Mouse (Mus musculus) hindbrain, embryonic 13.5 days (tissue): ENCODE results near the gene Nav1. TPM values are rescaled to one million over a fixed set of nuclear protein-coding genes. Genes with fewer than 3 reads are reported as not detected.
A peak's percentile ranks its signal among the peaks of the same experiment; 100 is the strongest.
"Not testable (repeated sequence)": the region's sequence is repeated elsewhere in the genome, so short reads cannot be mapped to it uniquely, and the experiment has no call there.

Source experiments
- ATAC-seq: fragments of 200-750 bp; cut with Nextera tagmentation; 2 replicates; pipeline ENCODE4 v1.8.0; 2017; ENCODE audit warnings: moderate TSS enrichment; ENCODE audit not compliant: low FRiP score
- H3K27ac ChIP-seq: fragments of 300-500 bp; sonication (generic); 2 replicates; pipeline ENCODE4 v1.5.1; 2015; ENCODE audit warnings: inconsistent platforms, mild to moderate bottlenecking, moderate library complexity
- H3K27me3 ChIP-seq: fragments of 300-500 bp; sonication (generic); 2 replicates; pipeline ENCODE4 v1.6.1; 2015; ENCODE audit warnings: mild to moderate bottlenecking, inconsistent platforms
- H3K36me3 ChIP-seq: fragments of 300-500 bp; sonication (generic); 2 replicates; pipeline ENCODE4 v1.6.1; 2015; ENCODE audit warnings: mild to moderate bottlenecking, inconsistent platforms
- H3K4me1 ChIP-seq: fragments of 300-500 bp; sonication (generic); replicated peaks from 2 replicates; pipeline ENCODE4 v1.6.1; 2015; ENCODE audit warnings: inconsistent platforms
- H3K4me2 ChIP-seq: fragments of 300-500 bp; sonication (generic); 2 replicates; pipeline ENCODE4 v1.6.1; 2015; ENCODE audit warnings: inconsistent platforms, mild to moderate bottlenecking, moderate library complexity
- H3K4me3 ChIP-seq: fragments of 300-500 bp; sonication (generic); 2 replicates; pipeline ENCODE4 v1.5.1; 2015; ENCODE audit warnings: mild to moderate bottlenecking, inconsistent platforms
- H3K9ac ChIP-seq: fragments of 300-500 bp; sonication (generic); 2 replicates; pipeline ENCODE4 v1.6.1; 2015; ENCODE audit warnings: mild to moderate bottlenecking, inconsistent platforms
- H3K9me3 ChIP-seq: fragments of 300-500 bp; sonication (generic); 2 replicates; pipeline ENCODE4 v1.6.1; 2016; ENCODE audit warnings: inconsistent platforms
- WGBS: fragments of 180-500 bp; shearing (Covaris S2); methylation state at CpG from one replicate; pipeline ENCODE4 v1.1.7; 2015; 5-methylcytosine and 5-hydroxymethylcytosine counted together
- polyA plus RNA-seq: library from polyadenylated mRNA; unstranded; fragments of >200 nt; fragmentation: Nextera tagmentation; extraction: Ambion mirVana; gene quantifications from 2 replicates; pipeline ENCODE4 v1.2.1, GENCODE M21; 2015

The Nav1 gene
- polyA plus RNA-seq, 1 experiment from 2014 or later = 42.6 TPM

DNA sequence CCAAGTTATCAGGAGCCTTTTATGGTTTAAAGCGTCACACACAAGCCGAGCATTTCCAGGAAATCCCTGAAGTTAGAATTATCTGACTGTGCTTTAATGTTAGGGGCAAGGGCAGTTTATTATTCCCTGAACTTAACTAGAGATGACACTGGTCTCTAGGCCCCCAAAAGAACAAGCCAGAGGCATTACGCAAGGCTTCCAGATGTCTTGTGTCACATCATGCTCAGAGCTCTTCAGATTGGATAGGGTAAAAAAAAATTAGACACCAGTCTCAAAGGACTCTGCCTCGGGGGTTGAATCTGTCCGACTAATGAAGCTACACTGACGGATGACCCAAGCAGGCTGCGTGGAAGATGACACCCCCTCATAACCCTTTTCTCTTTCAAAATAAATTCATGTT, 101.6 kb downstream of the Nav1 start:
- ATAC-seq = no peak
- H3K4me3 ChIP-seq = no peak overlapping the region
- H3K27me3 ChIP-seq = no peaks in the 10 kb centered on the region
- peak overlapping the region; percentile 45; the same call in 1 of the 2 replicates for H3K27ac ChIP-seq
- H3K9me3 ChIP-seq = no peaks in the 10 kb centered on the region
- H3K9ac ChIP-seq = no peak overlapping the region
- peaks cover 61% of the 10 kb centered on the region for H3K4me1 ChIP-seq
- 47% methylated on average over 7 of the region's 7 CpGs for WGBS
- H3K4me2 ChIP-seq = no peak overlapping the region
- 0 out of 2 replicates have a peak, but pooled peaks cover 5% of the 10 kb centered on the region for H3K36me3 ChIP-seq

DNA sequence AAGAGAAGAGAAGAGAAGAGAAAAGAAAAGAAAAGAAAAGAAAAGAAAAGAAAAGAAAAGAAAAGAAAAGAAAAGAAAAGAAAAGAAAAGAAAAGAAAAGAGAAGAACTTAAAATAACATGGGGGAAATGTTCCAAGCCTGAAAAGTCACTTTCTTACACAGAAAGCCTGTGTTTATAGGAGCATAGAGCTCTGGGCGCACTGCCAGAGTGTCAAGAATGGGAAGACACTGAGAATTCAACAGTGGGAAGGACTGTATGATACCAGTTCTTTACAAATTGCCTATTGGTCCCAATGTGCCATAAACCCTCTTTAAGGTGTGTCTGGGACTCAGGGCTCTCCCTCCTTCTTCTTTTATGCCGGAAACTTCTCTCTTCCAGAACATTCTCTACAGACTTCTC, 103.7 kb downstream of the Nav1 start:
- WGBS = 91% methylated on average over 2 of the region's 2 CpGs

DNA sequence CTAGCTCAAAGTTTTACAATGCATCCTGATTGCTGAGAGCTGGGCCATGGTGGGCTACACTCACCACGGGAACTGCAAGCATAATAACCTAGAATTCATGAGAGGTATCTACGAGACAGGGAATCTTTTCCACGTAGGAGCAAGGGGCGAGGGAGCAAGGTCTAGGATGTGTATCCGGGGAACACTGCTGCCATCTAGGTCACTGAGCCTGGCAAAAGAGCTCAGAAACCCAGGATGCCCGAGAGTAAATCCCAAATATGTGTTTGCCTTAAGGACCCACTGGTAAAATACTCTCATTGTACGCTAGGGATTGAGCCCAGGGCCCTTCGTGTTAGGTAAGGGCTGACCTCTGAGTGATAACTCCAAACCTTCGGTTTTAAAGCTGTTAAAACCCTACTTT, 104.3 kb downstream of the Nav1 start:
- ATAC-seq = no peak
- 78% methylated on average over 9 of the region's 9 CpGs for WGBS
- H3K27me3 ChIP-seq = no peaks in the 10 kb centered on the region
- H3K9me3 ChIP-seq = no peaks in the 10 kb centered on the region
- no peak overlapping the region for H3K27ac ChIP-seq
- H3K4me1 ChIP-seq = peaks cover 52% of the 10 kb centered on the region
- no peak overlapping the region for H3K4me2 ChIP-seq
- no peak overlapping the region for H3K9ac ChIP-seq
- H3K4me3 ChIP-seq = no peak overlapping the region
- H3K36me3 ChIP-seq = 0 out of 2 replicates have a peak, but pooled peaks cover 5% of the 10 kb centered on the region

More for the DNA sequence above, 103.7 kb downstream of the Nav1 start:
- no peak overlapping the region for H3K4me2 ChIP-seq
- H3K4me3 ChIP-seq = no peak overlapping the region
- ATAC-seq = no peak
- peaks cover 53% of the 10 kb centered on the region for H3K4me1 ChIP-seq
- no peak overlapping the region for H3K9ac ChIP-seq
- no peaks in the 10 kb centered on the region for H3K27me3 ChIP-seq
- no peak overlapping the region for H3K27ac ChIP-seq
- H3K36me3 ChIP-seq = 0 out of 2 replicates have a peak, but pooled peaks cover 5% of the 10 kb centered on the region
- H3K9me3 ChIP-seq = no peaks in the 10 kb centered on the region

DNA sequence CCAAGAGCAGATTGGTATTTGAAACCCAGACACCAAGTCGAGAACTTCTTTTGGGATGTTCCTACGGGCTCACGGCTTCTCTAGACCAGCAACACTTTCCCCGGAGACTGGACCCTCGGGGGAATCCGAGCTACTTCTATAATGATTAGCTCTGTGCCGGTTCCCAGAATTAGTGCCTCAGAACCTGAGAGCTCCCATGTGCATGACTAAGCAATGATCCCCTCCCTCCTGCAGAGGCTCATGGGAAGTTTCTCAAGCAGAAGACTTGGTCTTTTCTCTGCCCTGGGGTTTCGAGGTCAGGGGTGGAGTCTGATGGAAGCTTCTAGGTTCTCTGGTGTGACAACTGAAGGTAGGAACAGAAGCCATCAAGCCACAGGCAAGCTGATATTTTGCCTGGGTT, 105.0 kb downstream of the Nav1 start:
- no peaks in the 10 kb centered on the region for H3K27me3 ChIP-seq
- no peak overlapping the region for H3K27ac ChIP-seq
- WGBS = 40% methylated on average over 8 of the region's 8 CpGs
- no peak overlapping the region for H3K4me3 ChIP-seq
- no peak overlapping the region for H3K4me2 ChIP-seq
- 0 out of 2 replicates have a peak, but pooled peaks cover 5% of the 10 kb centered on the region for H3K36me3 ChIP-seq
- peaks cover 48% of the 10 kb centered on the region for H3K4me1 ChIP-seq
- no peaks in the 10 kb centered on the region for H3K9me3 ChIP-seq
- ATAC-seq = no peak
- H3K9ac ChIP-seq = no peak overlapping the region

DNA sequence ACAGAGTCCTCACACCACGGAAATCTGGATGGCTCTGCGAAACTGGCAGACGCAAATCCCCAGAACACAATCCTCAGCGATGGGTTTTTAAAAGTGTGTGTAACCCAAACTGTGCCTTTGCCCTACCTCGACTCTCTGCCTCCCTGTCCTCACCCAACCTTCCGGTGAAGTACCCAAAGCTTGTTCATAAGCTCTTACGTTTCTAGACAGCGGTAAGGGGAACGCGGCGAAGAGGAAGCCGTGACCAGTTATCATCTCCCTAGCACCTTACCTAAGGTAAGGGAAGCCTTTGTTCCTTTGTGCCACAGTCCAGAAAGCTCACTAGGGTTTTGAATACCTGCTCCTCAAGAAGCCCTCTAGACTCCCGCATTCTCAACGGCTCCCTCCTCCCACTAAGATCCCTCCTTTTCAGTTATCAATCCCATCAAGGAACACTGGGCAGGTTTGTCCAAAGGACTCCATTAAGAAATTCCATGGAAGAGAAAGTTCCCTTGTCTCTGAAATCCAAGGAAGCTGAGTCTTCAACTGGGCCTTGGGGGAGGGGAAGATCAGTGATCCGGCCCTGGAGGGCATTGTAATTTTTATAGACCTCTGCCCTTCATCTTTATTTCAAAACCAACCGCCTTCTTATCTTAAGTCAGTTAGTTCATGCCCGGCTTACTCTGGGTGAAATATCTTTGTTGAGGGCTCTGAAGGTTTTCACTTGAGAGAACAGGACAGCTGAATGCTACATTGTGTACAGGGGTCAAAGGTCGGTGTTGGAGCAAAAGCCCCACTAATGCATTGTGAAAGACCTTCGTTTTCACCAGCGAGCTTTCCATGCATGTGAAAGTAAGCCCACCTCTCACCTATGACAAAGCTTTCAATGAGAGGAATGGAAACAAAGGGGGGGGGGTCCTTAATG, 108.4 kb downstream of the Nav1 start:
- no peaks in the 10 kb centered on the region for H3K9me3 ChIP-seq
- ATAC-seq = no peak
- H3K27me3 ChIP-seq = no peaks in the 10 kb centered on the region
- H3K9ac ChIP-seq = no peak overlapping the region
- 47% methylated on average over 20 of the region's 20 CpGs for WGBS
- H3K4me2 ChIP-seq = no peak overlapping the region
- peaks cover 30% of the 10 kb centered on the region for H3K4me1 ChIP-seq
- H3K27ac ChIP-seq = no peak overlapping the region
- H3K36me3 ChIP-seq = no peaks in the 10 kb centered on the region
- no peak overlapping the region for H3K4me3 ChIP-seq

DNA sequence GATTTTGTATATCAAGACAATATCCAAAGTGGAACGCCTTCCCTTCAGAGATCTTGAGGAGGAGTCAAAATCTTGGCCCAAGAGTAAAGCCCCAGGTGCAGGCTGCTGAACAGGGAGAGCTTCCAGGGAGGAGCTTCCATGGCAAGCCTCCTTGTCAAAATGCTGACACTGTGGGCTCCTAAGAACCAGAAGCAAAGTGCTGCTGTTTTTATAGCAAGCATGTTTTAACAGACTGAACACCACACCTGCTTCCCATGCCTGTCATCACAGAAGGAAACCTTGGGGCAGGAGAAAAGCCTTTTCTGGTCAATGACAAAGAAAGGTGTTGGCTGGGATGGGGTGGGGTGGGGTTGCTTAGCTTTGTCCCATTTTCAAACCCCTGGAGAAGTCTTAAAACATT, 112.0 kb downstream of the Nav1 start:
- Histone ChIP-seq H3K27ac (no peak overlapping the region), H3K36me3 (no peaks in the 10 kb centered on the region), H3K27me3 (no peaks in the 10 kb centered on the region), H3K4me3 (no peak overlapping the region), H3K4me1 (peaks cover 41% of the 10 kb centered on the region), H3K4me2 (no peak overlapping the region), H3K9me3 (no peaks in the 10 kb centered on the region), H3K9ac (no peak overlapping the region)
- WGBS = 90% methylated on average over 1 of the region's 1 CpGs
- no peak for ATAC-seq

DNA sequence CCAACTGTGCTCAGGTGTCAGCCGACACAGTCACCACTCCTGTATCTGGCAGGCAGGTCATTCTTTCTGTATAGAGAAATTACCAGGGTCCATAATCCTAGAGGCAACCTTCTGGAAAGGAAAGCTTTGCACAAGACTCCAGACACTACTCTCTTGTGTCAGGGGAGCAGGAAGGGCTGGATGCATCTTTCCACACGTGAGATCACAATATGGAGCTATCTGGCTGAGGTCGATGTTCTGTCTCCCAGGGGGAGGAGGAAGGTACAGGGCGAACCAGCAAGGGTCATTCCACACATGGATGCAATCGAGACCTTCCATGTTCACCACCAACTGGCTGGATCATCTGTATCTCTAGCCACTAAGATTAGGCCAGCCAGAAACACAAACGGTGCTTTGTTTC, 113.2 kb downstream of the Nav1 start:
- H3K4me1 ChIP-seq = peaks cover 36% of the 10 kb centered on the region
- 74% methylated on average over 6 of the region's 6 CpGs for WGBS
- ATAC-seq = no peak
- H3K9ac ChIP-seq = no peak overlapping the region
- H3K9me3 ChIP-seq = no peaks in the 10 kb centered on the region
- H3K36me3 ChIP-seq = no peaks in the 10 kb centered on the region
- no peak overlapping the region for H3K27ac ChIP-seq
- H3K4me3 ChIP-seq = no peak overlapping the region
- H3K27me3 ChIP-seq = no peaks in the 10 kb centered on the region
- H3K4me2 ChIP-seq = no peak overlapping the region

DNA sequence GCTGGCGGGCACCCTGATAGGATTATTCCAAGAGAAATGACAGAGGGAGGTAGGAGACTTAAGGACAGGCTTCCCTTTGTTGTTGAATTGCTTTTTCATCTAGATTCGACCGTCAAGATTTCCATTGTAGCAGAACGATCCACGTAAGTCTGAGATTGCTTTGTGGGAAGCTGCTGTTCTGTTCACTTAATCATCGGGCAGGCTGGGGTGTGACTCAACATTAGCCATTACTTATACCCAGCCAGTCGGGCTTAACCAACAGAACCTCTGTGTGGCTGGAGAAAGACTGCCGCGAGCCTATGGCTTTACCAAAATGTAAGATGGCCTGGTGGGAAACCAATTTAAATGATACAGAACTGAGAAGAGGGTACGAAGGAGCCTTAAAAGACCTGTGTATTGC, 114.7 kb downstream of the Nav1 start:
- Histone ChIP-seq H3K27me3 (no peaks in the 10 kb centered on the region), H3K9me3 (no peaks in the 10 kb centered on the region), H3K27ac (peak overlapping the region; percentile 64), H3K36me3 (no peaks in the 10 kb centered on the region; the same call in 1 of the 2 replicates), H3K9ac (no peak overlapping the region), H3K4me3 (no peak overlapping the region), H3K4me1 (peaks cover 24% of the 10 kb centered on the region), H3K4me2 (no peak overlapping the region)
- 55% methylated on average over 10 of the region's 10 CpGs for WGBS
- no peak for ATAC-seq

DNA sequence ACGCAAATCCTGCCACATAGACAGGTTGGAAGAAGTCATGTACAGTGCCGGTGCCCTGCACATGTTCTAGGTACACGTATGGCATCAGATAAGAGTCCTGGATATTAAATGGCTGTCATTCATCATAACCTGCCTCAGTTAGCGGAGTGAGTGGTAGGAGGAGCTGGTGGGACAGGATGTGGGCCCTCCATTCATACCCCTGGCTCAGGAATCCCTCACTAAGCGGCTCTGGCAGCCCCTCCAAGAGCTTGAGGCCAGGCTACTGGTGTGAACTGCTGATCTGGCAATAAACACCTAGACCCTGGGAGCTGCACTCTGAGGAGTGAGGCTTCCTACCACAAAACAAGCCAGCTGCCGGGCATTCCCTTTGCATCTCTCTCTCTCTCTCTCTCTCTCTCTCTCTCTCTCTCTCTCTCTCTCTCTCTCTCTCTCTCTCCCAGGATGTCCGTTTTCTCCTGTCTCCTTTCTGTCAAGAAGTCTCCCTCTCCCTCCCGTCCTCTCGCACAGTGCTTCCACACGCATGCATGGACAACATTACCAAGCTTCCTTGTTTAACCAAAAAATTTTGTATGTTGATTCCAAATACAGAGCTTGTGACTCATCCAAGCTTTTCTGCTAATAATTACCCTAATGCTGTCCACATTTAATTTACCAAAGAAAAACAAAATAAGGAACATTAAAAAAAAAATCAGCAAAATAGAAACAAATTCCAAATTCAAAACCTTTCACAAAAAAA, 116.0 kb downstream of the Nav1 start:
- 58% methylated on average over 10 of the region's 10 CpGs for WGBS
- Histone ChIP-seq H3K4me2 (no peak overlapping the region), H3K27me3 (no peaks in the 10 kb centered on the region), H3K9me3 (no peaks in the 10 kb centered on the region), H3K27ac (no peak overlapping the region), H3K4me3 (no peak overlapping the region), H3K9ac (no peak overlapping the region), H3K36me3 (no peaks in the 10 kb centered on the region; the same call in 1 of the 2 replicates), H3K4me1 (peaks cover 24% of the 10 kb centered on the region)
- ATAC-seq = no peak

DNA sequence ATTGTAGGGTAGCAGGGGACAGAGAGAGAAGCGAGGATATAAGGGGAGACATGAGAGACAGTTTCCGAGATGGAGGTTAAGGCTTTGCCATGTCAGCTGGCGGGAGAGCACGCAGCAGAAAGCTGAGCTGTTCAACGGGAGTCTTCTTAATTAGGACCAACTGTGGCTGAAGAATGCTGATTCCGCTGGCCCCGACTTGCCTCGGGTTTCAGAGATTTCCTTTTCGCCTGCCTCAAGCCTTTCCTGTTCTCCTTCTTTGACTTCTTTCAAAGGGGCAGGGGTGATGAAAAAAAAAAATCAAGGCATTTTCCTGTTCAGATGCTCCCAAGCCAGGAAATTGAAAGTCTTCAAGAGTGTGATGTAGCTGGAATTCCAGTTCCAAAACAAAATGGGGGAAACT, 118.2 kb downstream of the Nav1 start:
- Histone ChIP-seq H3K9me3 (no peaks in the 10 kb centered on the region), H3K4me2 (no peak overlapping the region), H3K4me1 (peaks cover 27% of the 10 kb centered on the region), H3K36me3 (peaks cover 2% of the 10 kb centered on the region), H3K27ac (no peak overlapping the region), H3K4me3 (no peak overlapping the region), H3K9ac (no peak overlapping the region), H3K27me3 (no peaks in the 10 kb centered on the region)
- WGBS = 69% methylated on average over 9 of the region's 9 CpGs
- ATAC-seq = no peak

DNA sequence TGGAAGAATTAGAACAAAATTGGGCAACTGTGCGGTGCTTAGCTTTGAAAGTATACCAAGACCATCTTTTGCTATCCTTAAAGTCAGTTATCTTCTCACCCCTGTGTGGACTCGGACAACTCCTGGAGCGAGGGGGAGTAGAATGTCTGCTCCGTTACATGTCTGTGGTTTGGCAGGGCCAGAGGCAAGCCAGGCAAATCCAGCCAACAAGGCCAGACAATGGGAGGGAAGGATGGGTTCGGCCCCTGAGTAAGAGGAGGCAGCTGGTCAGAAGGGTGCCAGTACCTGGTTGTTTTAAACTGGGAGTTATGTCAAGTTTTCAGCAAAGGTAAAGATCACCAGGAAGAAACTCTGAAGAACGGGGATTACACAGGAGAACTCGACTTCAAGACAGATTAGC, 121.9 kb downstream of the Nav1 start:
- WGBS = 80% methylated on average over 7 of the region's 7 CpGs
- no peak for ATAC-seq
- no peak overlapping the region; the same call in 1 of the 2 replicates for H3K27ac ChIP-seq
- H3K9me3 ChIP-seq = no peaks in the 10 kb centered on the region
- no peak overlapping the region for H3K4me3 ChIP-seq
- no peaks in the 10 kb centered on the region for H3K27me3 ChIP-seq
- H3K4me1 ChIP-seq = 0 out of 2 replicates have a peak, but pooled peaks cover 6% of the 10 kb centered on the region
- no peak overlapping the region for H3K4me2 ChIP-seq
- no peak overlapping the region for H3K9ac ChIP-seq
- H3K36me3 ChIP-seq = peaks cover 13% of the 10 kb centered on the region

DNA sequence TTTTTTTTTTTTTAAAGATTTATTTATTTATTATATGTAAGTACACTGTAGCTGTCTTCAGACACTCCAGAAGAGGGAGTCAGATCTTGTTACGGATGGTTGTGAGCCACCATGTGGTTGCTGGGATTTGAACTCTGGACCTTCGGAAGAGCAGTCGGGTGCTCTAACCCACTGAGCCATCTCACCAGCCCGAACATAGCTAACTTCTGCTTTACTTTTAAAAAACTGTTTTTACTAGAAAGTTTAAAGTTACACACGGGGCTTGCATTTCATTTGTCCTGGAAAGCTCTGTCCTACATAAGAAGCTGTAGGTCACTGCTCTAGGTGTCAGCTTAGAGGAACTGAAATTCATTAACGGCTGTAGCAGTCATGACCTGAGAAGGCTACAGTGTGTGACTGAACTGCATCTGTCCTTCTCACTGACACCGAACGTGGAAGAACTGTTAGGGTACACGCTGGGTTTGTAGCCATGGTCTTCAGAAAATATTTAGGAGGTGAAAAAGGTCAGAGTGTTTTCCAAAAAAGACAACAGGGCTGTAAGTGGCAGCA, 122.5 kb downstream of the Nav1 start:
- 69% methylated on average over 9 of the region's 9 CpGs for WGBS
- ATAC-seq, H3K9me3 ChIP-seq, H3K27ac ChIP-seq, H3K4me3 ChIP-seq, H3K9ac ChIP-seq, H3K4me1 ChIP-seq, H3K27me3 ChIP-seq, H3K4me2 ChIP-seq: not testable (repeated sequence)
- peaks cover 13% of the 10 kb centered on the region for H3K36me3 ChIP-seq
